Mouse (Mus musculus) limb, embryonic 11.5 days (tissue): ENCODE measurements around the gene Psmc3ip. TPM values are rescaled to one million over a fixed set of nuclear protein-coding genes. Genes with fewer than 3 reads are reported as not detected.

ENCODE experiments used
- ATAC-seq: fragments of 200-750 bp; cut with Nextera tagmentation; 2 replicates; pipeline ENCODE4 v1.8.0; 2017; ENCODE audit warnings: low read depth; ENCODE audit not compliant: insufficient number of reproducible peaks, low FRiP score, low TSS enrichment
- DNase-seq: peaks from one replicate; pipeline ENCODE4 v3.0.0-alpha.2; 2015; ENCODE audit warnings: low spot score
- H3K27ac ChIP-seq: fragments of 300-500 bp; sonication (generic); replicated peaks from 2 replicates; pipeline ENCODE4 v1.5.1; 2014; ENCODE audit warnings: low read depth, mild to moderate bottlenecking, low read length
- H3K27me3 ChIP-seq: fragments of 300-500 bp; sonication (generic); 2 replicates; pipeline ENCODE4 v1.6.1; 2014; ENCODE audit warnings: mild to moderate bottlenecking, low read length, mixed read lengths; ENCODE audit not compliant: control insufficient read depth, insufficient read depth
- H3K36me3 ChIP-seq: fragments of 300-500 bp; sonication (generic); 2 replicates; pipeline ENCODE4 v1.6.1; 2014; ENCODE audit warnings: mild to moderate bottlenecking, low read length, moderate library complexity, mixed read lengths; ENCODE audit not compliant: control insufficient read depth, insufficient read depth
- H3K4me1 ChIP-seq: fragments of 300-500 bp; sonication (generic); 2 replicates; pipeline ENCODE4 v1.6.1; 2014; ENCODE audit warnings: low read length, mixed read lengths; ENCODE audit not compliant: control insufficient read depth, insufficient read depth
- H3K4me2 ChIP-seq: fragments of 300-500 bp; sonication (generic); 2 replicates; pipeline ENCODE4 v1.6.1; 2014; ENCODE audit warnings: low read depth, mild to moderate bottlenecking, moderate library complexity; ENCODE audit not compliant: severe bottlenecking
- H3K4me3 ChIP-seq: fragments of 300-500 bp; sonication (generic); 2 replicates; pipeline ENCODE4 v1.5.1; 2014; ENCODE audit warnings: low read depth, low read length
- H3K9ac ChIP-seq: fragments of 300-500 bp; sonication (generic); 2 replicates; pipeline ENCODE4 v1.6.1; 2014; ENCODE audit warnings: mild to moderate bottlenecking, low read length
- H3K9me3 ChIP-seq: fragments of 300-500 bp; sonication (generic); 2 replicates; pipeline ENCODE4 v1.6.1; 2016; ENCODE audit warnings: low read length; ENCODE audit not compliant: control insufficient read depth
- WGBS: fragments of 180-500 bp; shearing (Covaris S2); extraction: QIAGEN DNeasy Blood & Tissue Kit; methylation state at CpG from one replicate; pipeline ENCODE4 v1.1.7; 2014; 5-methylcytosine and 5-hydroxymethylcytosine counted together
- polyA plus RNA-seq: library from polyadenylated mRNA; unstranded; fragments of >200 nt; fragmentation: Nextera tagmentation; extraction: Ambion mirVana; gene quantifications from 2 replicates; pipeline ENCODE4 v1.2.1, GENCODE M21; 2014

The Psmc3ip gene
- polyA plus RNA-seq, 1 experiment from 2014 or later, result 71.1 TPM

DNA sequence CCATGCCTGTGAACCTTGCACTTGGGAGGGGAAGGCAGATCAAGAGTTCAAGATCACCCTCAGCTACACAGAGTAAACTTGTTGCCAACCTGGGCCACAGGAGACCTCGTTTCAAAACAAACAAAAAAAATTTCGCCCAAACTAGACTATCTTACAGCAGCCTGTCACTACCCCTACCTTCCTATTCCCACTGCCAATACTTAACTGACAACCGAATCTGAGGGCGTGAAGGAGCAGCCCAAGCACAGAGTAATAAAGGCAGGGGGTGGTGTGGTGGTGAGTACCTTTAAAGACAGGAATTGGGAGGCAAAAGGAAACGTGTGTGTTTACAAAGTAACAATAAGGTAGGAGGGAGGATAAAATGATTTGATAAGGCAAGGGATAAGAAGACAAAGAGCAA, 15.5 kb upstream of the Psmc3ip start:
- Histone ChIP-seq H3K27me3 (no peaks in the 10 kb centered on the region), H3K4me2 (no peak overlapping the region), H3K27ac (no peak overlapping the region), H3K9me3 (no peaks in the 10 kb centered on the region), H3K9ac (no peak overlapping the region), H3K4me1 (no peaks in the 10 kb centered on the region), H3K4me3 (no peak overlapping the region), H3K36me3 (peaks cover 2% of the 10 kb centered on the region; the same call in 1 of the 2 replicates)
- ATAC-seq, result no peak
- no peak for DNase-seq
- 53% methylated on average over 5 of the region's 5 CpGs for WGBS

DNA sequence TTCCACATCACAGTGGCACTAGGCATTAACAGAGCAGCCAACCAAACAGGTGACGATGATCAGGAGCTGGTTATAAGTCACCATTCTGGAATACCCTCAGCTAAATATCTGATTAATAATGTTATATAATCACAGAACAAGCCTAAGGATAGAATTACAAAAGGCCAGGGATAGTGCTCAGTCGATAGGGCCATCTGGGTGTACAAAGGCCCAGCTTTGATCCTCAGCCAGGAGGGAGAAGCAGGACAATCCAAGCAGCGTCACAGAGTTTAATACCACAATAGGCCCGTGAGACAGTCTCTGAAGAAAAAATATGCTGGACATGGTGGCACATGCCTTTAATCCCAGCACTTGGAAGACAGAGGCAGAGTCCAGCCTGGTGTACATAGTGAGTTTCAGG, 14.1 kb upstream of the Psmc3ip start:
- H3K27me3 ChIP-seq, result no peaks in the 10 kb centered on the region
- 86% methylated on average over 4 of the region's 4 CpGs for WGBS
- H3K9ac ChIP-seq, result no peak overlapping the region
- H3K4me1 ChIP-seq, result no peaks in the 10 kb centered on the region
- no peak overlapping the region for H3K27ac ChIP-seq
- no peak overlapping the region for H3K4me3 ChIP-seq
- ATAC-seq (no peak), DNase-seq (no peak)
- peaks cover 2% of the 10 kb centered on the region; the same call in 1 of the 2 replicates for H3K36me3 ChIP-seq
- no peak overlapping the region for H3K4me2 ChIP-seq
- no peaks in the 10 kb centered on the region for H3K9me3 ChIP-seq

DNA sequence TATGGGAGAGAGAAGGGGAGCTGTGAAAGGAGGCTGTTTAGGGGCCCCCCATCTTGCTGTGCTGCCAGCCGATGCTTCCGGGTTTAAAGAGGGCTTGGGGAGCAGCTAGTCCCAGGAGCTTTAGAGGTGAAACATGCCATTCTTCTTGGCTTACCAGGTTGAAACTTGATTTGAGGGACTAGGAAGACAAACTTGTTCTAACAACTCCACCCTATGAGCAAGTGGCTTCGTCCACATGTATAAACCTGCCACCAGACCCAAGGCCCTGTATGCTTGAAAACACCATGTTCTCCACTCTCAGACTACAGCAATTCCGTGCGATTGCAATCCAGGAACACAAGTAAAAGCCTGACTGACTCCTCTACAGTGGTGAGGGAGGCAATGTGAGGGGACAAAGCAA, 7.8 kb upstream of the Psmc3ip start:
- Histone ChIP-seq H3K27me3 (no peaks in the 10 kb centered on the region), H3K27ac (no peak overlapping the region), H3K4me3 (no peak overlapping the region), H3K9me3 (no peaks in the 10 kb centered on the region), H3K9ac (no peak overlapping the region), H3K4me1 (no peaks in the 10 kb centered on the region), H3K36me3 (peaks cover 20% of the 10 kb centered on the region), H3K4me2 (no peak overlapping the region)
- DNase-seq, result no peak
- ATAC-seq, result no peak
- WGBS, result 85% methylated on average over 5 of the region's 5 CpGs

DNA sequence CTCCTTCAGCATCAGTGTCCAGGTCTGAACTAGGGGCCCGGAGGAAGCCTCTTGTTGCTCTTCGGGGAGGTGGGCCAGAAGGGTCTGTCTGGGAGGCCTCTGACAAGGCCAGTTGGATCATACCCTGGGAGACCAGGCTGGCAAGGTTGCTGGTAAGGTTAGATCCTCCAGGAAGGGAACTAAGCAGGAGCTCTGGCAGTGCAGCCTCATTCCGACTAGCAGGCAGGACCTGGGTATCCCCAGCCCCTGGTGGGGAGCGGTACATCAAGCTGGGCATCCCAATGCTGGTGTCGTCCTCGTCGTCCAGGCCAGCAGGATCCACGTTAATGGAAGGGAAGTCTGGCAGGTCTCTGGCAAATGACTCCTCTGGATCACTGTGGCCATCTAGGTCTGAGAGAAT, 3.0 kb upstream of the Psmc3ip start:
- ATAC-seq, result no peak
- H3K9me3 ChIP-seq, result no peaks in the 10 kb centered on the region
- no peak for DNase-seq
- no peak overlapping the region for H3K4me2 ChIP-seq
- no peak overlapping the region for H3K4me3 ChIP-seq
- no peak overlapping the region for H3K9ac ChIP-seq
- H3K4me1 ChIP-seq, result no peaks in the 10 kb centered on the region; the same call in 1 of the 2 replicates
- no peak overlapping the region for H3K27ac ChIP-seq
- no peaks in the 10 kb centered on the region for H3K27me3 ChIP-seq
- 90% methylated on average over 8 of the region's 8 CpGs for WGBS
- peaks cover 28% of the 10 kb centered on the region for H3K36me3 ChIP-seq

DNA sequence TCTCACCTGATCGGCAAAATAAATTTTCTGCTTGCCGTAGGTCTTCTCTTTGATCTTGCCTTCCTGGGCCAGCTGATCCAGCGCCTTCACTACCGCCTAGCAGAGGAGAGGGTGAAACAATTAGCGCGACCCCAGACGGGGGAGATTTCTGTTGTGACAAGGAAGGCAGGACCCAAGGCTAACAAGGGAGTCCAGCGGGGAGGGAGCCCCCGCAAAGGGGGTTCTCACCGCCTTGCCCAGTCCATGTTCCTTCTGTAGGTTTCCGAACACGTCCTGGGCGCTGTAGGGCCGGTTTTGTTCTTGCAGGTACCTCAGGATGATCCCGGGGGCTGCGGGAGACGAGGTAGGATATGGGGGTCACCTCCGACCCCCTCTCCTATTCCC, 314 bp downstream of the Psmc3ip start:
- Histone ChIP-seq H3K27ac (0 out of 2 replicates have a peak overlapping the region, but pooled peaks have one; percentile 56), H3K4me3 (peak overlapping the region; percentile 73), H3K9ac (peak overlapping the region; percentile 82), H3K4me1 (no peaks in the 10 kb centered on the region; the same call in 1 of the 2 replicates), H3K4me2 (peak overlapping the region; percentile 78), H3K9me3 (no peaks in the 10 kb centered on the region), H3K36me3 (peaks cover 34% of the 10 kb centered on the region), H3K27me3 (no peaks in the 10 kb centered on the region)
- WGBS, result under 1% methylated on average over 18 of the region's 18 CpGs
- peak; percentile 33; the same call in 1 of the 2 replicates for ATAC-seq
- no peak for DNase-seq

DNA sequence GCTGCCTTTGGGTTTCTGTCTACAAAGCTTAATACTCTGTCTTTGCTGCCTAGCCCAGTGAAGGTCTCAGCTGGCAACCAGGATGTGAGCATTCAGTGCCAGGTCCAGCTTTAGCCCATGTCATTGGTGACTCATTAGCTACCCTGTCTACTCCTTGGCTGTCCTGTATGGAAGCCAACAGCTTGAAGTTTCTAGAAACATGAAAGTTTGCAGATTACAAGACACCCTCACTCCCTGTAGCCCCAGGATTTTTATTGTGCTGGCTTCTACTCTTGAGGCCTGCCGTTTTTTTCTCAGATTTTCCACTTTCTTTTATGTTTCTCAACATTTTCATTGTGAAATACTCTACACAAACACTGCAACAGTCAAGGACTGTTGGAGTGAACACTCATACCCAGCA, 5.3 kb downstream of the Psmc3ip start:
- Histone ChIP-seq H3K36me3 (peaks cover 27% of the 10 kb centered on the region), H3K4me2 (no peak overlapping the region), H3K9ac (no peak overlapping the region), H3K27ac (no peak overlapping the region), H3K4me1 (peaks cover 12% of the 10 kb centered on the region), H3K9me3 (no peaks in the 10 kb centered on the region), H3K27me3 (no peaks in the 10 kb centered on the region), H3K4me3 (no peak overlapping the region)
- ATAC-seq (no peak), DNase-seq (no peak)
- WGBS, result 81% methylated on average over 1 of the region's 1 CpGs

DNA sequence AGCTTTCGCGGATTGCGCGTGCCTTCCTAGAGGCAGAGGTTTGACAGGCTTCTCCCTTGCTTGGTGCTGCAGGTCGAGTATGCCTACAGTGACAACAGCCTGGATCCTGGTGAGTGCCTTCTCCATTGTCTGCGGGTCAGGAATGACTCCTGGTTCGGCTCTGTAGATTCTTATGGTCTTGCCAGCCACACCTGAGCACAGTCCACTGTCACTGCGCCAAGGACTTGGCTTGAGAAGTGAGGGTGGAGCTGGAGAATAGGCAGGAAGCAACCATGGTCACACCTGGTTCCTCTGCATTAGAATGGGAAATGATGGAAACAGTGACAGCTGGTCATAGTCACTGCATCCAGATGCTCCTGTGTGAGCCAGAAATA, 7.6 kb downstream of the Psmc3ip start:
- H3K4me2 ChIP-seq, result peak overlapping the region; percentile 91
- H3K4me3 ChIP-seq, result peak overlapping the region; percentile 82
- H3K27ac ChIP-seq, result no peak overlapping the region
- H3K9me3 ChIP-seq, result no peaks in the 10 kb centered on the region
- DNase-seq (no peak), ATAC-seq (no peak)
- WGBS, result 9% methylated on average over 8 of the region's 8 CpGs
- no peaks in the 10 kb centered on the region for H3K27me3 ChIP-seq
- peak overlapping the region; percentile 67 for H3K9ac ChIP-seq
- peaks cover 18% of the 10 kb centered on the region for H3K4me1 ChIP-seq
- peaks cover 23% of the 10 kb centered on the region for H3K36me3 ChIP-seq

DNA sequence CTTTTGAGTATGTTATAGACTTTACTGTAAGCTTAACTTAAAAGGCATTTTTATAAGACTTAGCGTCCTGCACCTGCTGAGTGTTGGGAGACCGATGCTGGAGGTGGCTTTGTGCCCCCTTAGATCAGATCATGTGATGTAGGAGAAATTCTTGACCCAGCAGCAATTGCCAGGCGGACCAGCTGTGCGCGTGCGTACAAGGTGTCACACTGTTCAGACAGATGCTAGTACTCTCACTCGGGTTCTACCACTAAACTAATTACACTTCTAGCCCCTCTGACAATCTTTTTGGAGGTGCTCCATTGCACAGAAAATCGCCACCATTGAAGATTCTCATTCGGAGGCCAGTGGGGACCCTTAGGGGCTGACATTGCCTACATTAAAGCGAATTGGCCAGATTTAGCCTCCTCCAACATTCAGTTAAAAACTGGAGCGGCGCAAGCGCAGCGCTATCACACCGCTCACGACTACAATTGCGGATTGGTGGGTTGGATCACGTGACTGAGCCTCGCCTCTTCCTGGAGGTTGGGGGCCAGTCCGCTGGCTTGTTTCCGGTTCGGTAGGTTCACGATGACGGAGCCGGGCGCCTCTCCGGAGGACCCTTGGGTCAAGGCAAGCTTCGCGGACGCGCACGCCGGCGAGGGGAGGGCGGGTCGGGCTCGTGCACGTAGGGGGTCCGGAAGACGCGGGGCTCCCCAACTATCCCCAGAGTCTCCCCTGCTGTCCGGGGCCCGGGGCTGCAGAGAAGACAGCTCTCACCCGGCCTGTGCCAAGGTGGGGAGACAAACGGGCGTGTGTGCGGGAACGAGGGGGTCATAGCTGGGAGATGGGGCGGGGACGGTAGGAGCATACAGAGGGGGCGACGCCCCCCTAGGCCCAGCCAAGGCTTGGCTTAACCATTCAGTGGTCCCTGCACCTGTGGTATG, 8.2 kb downstream of the Psmc3ip start, which contains the start of gene Mlx:
TSS of gene Mlx (plus strand) at position 522 of the 926 bp plus-strand sequence.
- Histone ChIP-seq H3K27me3 (no peaks in the 10 kb centered on the region), H3K4me2 (peak within 1 kb of the TSS; percentile 91), H3K4me1 (peaks cover 18% of the 10 kb centered on the region), H3K4me3 (peak within 1 kb of the TSS; percentile 82), H3K27ac (peak within 1 kb of the TSS; percentile 72), H3K36me3 (peaks cover 23% of the 10 kb centered on the region), H3K9me3 (no peaks in the 10 kb centered on the region), H3K9ac (peak within 1 kb of the TSS; percentile 67)
- 2% methylated on average over 52 of the region's 52 CpGs for WGBS
- ATAC-seq, result peak; percentile 76
- peak; percentile 86 for DNase-seq
